Mouse (Mus musculus) natural killer cell, adult 2 months (primary cell): Measurements from ENCODE around the gene Olfr160.

Experiments used
- DNase-seq, 2 experiments: peaks; one replicate each; pipeline ENCODE4 v3.0.0; 2022; ENCODE audit warnings: low spot score in 2 of 2

Gene Olfr160

GRCm38 (mm10) chr9:37716150-37716549 lies at the start of gene Olfr160:
Gene Olfr160 (minus strand): TSS chr9:37716250.
- DNase-seq, result no peak

GRCm38 (mm10) chr9:37762541-37762940 lies 46.5 kb upstream of the Olfr160 start:
- no peak for DNase-seq

DNA sequence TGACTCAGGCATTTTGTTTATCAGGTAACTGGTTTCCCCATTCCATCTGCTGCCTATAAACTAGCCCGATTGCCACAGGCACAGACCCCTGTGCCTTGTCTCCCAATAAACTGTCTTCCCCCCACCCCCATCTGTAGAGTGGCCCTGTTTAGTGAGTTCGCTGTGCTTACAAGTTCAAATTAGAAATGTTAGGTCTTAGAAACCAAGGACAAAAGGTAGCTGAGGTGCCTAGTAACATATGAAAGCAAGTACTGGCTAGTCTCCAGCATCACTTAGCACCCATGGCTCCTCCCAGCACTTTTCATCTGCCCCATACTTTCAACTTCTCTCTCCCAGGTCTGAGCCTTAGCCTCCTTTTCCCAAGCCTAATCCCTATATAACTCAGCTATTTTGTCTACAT lies 45.7 kb upstream of the Olfr160 start:
- no peak for DNase-seq

- no peak for DNase-seq
These were observed 36.0 kb upstream of the Olfr160 start for GRCm38 (mm10) chr9:37752006-37752405.

DNA sequence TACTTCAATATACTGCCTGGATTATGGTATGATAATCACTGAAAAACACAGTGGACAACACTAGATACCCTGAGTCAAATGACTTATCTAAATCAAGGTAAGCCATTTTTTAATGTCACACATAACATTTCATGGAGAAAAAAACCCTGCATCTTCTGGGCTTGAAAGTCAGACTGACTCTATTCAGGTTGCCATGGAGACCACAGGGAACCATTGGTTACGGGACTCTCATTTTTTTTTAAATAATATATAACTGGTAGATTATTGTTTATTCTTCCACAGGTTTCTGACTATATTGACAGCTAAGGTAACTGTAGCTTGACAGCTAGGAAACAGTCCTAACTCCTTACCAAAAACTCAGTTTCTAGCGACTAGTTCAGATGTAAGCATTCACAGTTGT lies 35.4 kb upstream of the Olfr160 start:
- DNase-seq, result no peak

DNA sequence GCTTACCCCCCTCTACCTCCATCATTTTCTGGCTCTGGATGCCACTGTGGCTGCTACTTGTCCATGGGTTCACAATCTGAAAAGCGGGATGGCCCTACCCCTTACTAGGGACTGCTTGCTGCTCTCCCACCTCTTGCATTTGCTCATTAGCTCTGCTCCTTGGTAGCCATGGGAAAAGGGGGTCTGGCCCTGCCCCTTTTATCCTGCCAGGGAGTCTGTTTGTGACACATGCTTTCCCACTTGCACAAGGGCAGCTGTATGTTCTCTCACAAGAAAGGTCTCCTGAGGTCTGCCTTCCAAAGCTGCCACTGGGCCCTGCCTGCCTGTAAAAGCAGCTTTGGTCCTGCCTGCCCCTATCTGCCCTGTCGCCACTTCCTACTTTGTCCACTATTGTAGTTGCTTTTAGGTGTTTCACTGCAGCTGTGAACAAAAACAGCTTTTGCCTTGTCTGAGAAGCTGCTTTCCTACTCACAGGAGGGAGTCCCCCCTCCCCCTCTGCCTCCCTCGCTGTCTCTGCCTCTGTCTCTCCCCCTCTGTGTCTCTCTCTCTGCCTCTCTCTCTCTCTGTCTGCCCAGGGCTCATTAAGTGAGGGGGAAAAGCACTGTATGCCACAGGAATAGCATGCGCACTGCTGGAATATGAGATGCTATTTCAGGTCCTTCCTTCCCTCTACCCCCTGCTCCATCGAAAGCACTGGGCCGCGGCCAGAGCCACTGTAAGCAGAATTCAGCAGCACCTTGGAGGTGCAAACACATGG lies 34.4 kb upstream of the Olfr160 start:
- no peak for DNase-seq

DNA sequence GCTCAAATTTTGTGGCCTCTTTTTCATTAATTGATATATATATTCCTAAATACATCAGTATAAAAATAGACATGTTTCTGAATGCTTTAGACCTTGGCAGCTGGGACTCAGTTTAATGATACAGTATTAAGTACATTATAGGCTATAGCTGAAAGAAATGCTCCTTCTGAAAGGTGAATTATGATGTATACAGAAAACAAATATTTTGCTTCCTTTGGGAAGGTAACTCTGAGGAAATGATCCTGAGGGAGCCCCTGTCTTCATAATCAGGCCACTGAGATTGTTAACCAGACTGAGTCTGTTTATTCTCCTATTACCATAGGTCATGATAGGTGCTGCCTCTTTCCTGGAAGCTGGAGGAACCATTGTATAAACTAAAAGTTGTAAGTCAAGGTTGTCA lies 28.8 kb upstream of the Olfr160 start, which contains the start of gene Olfr874:
Olfr874 (plus strand) TSS at position 301 of the 400 bp plus-strand sequence.
- DNase-seq, result no peak

DNA sequence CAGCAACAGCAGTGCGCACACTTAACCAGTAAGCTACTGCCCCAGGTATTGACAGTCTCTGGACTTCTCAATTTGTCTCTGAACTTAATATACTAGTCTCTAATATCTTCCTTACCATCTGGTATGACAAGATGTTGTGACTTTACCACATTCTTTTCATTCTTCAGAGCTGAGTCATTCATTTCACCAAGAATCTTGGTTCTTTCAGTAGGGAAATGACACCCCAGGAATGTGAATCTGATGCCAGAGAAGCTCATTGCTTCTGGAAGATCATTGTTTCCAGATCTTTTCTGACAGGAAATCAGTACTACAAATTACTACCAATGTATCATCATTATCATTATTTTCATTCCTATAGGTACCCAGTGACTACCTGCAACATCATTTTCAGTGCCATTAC lies 18.3 kb upstream of the Olfr160 start:
- DNase-seq, result no peak

DNA sequence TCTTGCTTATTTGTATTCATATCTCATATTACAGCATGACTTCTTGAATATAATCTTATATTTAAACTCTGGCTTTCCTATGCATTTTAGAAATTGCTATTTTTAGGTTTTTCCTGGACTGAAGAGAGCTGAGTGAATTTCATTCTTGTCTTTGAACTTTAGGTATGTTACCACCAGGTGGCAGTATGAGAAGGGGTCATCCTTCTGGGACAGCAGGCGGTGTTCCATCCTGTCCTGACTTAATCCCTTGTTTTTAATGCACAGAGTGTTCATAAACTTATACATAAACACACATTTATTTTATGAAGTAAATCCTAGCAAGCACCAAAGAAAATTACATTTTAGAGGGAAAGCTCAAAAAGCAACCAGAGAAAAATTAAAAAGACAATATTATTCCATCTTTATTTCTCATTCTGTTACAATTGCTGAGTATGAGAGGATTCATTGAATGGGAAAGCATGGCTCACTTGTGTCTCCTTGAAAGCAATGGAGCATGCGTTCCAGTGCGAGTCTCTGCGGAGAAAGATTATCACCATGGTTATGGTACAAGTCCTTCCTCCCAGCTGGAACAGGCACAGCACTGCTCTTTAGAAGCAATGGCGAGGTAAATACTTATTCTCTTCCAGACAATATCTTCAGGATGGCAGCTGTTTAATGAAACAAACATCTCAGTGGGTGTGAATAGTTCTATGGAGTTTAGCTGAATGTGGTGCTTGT lies 25.9 kb downstream of the Olfr160 start:
- no peak for DNase-seq

DNA sequence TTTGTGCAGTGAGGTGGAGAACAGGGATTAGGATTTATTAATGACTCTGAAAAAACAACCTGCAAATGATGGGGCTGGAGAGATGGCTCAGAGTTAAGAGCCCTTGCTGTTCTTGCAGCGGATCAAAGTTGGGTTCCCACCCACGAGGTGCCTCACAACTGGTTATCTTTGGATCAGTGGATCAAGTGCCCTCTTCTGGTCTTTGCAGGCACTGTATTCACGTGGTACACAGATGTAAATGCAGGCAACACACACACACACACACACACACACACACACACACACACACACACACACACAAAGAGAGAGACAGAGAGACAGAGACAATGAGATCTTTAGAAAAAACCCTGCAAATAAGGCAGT lies 28.1 kb downstream of the Olfr160 start:
- DNase-seq, result no peak

DNA sequence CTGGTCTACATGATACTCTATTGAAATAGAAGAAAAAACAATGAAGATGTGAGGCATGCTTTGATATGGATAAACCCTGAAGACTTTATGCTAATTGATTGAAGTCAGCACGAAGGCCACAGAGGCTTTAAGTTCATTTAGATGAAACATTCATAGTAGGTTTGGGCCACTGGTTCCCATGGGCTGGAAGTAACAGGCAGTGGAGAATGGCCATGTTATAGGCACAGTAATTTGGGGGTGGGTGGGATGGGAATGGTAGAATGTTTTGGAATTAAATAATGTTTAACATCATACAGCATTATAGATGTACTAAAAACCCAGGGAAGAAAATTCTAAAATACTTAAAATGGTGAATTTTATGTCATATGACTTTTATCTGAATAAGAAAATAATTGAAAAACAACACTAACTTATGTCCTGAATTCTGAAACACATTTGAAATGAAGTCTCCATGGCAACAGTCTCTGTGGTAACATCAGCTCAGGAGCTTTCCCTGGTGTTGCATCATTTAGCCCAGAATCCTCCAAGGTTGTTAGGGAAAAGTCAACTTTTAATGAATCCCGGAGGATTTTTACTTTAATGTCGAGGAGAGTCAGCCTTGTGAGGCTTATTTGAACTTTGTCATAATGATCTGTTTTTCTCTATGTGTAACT lies 28.6 kb downstream of the Olfr160 start:
- DNase-seq, result no peak

DNA sequence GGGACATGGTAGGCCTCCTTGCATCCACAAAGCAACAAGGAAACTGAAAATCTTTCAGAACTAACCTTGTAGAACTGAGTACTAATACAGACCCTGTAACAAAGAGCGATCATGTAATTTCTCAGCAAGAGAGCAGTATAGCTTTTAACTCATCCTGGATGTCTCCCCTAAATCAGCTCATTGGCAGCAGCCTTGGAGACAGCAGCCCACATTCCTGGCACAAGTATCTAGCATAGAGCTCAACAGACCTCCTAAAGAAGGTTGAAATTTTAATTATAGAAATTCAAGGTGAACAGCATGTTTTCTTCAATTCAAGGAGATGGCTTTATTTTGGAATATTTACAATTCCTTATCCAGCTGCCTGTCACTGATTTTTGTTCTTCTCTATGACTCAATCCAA lies 34.9 kb downstream of the Olfr160 start:
- DNase-seq, result no peak

- no peak for DNase-seq
These were observed 40.8 kb downstream of the Olfr160 start for GRCm38 (mm10) chr9:37675287-37675686.

- DNase-seq, result no peak
These were observed 45.8 kb downstream of the Olfr160 start for GRCm38 (mm10) chr9:37670261-37670660.

DNA sequence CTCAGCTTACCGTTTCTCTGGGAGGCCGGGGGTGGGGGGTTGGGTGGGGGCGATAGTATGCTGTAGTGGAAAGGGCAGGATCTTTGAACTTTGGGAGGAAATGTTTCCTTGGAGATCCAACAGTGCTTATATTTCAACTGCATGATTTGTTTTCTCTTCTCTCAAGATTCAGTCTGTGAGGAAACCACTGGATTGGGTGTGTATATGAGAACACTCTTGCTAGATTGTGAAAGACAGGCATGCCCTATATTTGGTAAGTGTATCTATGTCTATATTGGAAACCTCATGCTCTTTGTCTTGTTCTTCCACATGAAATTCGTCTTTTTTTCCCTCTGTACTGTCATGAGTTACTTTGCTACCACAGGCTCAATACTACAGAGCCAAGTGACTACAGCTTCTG lies 46.4 kb downstream of the Olfr160 start:
- DNase-seq, result no peak

DNA sequence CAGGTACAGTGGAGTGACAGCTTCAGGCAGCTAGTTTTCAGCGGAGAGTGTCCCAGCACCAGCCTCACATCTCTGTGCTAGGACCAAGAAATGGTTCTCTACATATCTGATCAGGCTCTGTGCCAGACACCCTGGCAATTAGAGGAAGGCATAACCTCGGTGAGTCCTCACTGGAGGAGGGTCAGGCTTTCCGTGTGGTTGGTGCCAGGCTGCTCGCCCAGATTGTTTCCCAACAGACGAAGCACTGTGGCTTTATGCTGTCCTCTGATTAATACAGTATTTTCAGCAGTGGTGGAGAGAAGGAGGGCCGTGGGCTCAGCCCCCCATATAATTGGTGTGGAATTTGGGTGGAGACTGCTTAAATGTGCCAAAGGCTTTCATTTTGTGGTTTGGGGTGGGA lies 46.9 kb downstream of the Olfr160 start, which contains the start of gene Panx3:
Panx3 (minus strand) TSS at position 121 of the 400 bp plus-strand sequence.
- DNase-seq, result no peak

DNA sequence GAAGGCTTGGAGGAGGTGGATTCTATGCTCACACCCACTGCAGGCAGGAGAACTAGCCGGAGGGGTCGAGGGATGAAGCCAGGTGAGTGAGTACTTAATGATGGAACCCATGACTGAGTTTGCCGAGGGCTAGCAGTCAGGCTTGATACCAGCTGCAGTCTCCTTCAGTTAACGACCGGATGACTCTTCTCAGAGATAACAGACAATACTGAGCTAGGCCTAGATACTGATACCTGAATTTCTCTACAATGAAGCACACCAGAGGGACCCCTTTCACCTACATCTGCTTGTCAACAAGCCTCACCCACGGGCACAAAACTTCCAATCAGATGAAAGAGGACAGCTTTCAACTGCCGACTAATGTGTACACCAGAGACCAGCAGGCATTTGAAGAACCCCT lies 50.0 kb downstream of the Olfr160 start:
- no peak for DNase-seq

- DNase-seq, result no peak
These were observed 51.4 kb downstream of the Olfr160 start for GRCm38 (mm10) chr9:37664604-37665003.

DNA sequence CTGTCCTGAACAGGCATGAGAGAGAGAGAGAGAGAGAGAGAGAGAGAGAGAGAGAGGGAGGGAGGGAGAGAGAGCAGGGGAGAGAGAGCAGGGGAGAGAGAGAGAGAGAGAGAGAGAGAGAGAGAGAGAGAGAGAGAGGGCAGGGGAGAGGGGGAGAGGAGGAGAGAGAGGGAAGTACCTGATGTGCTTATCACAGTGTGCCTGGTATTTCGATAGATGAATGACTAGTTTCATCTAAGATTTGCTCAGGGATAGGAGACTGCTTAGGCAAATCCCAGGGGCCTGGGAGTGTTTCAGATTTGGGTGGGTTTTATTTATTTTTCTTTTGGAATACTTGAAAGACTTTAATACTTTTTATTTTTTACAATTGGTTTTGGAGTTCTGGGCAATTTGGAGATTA lies 52.8 kb downstream of the Olfr160 start:
- DNase-seq, result no peak

DNA sequence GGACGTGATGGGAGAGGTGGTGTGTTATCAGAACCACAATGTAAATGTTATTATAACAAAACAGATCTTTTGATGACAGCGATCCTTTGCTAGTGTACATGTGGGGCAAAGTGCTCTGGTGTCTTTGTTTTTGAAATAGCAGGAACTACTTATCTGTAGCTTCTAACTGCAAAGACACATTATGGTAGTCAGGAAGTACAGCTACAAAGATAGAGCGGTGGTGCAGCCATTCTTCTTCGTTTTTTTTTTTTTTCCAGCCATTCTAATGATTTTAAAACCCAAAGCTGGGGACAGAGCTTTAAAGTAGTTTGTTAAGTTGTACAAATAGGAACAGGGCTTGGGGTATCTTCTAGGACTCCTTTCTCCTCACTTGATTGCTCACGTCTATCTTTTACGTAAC lies 56.6 kb downstream of the Olfr160 start:
- DNase-seq, result no peak
